Mouse (Mus musculus) brain, embryonic 14.5 days (tissue): ENCODE results near the gene Dab1.

Experiments used
- CTCF ChIP-seq: fragments of 200-500 bp; IDR thresholded peaks from 2 replicates; pipeline ENCODE4 v1.5.1; 2012; ENCODE audit warnings: inconsistent platforms, mild to moderate bottlenecking, moderate library complexity, borderline replicate concordance; ENCODE audit not compliant: insufficient read depth, insufficient read length; ENCODE audit errors: extremely low read depth
- POLR2A ChIP-seq: fragments of 200-500 bp; IDR thresholded peaks from 2 replicates; pipeline ENCODE4 v1.6.1; 2012; ENCODE audit warnings: mild to moderate bottlenecking, inconsistent platforms, borderline replicate concordance; ENCODE audit not compliant: poor library complexity, insufficient read depth, insufficient read length, severe bottlenecking; ENCODE audit errors: extremely low read depth

DNA sequence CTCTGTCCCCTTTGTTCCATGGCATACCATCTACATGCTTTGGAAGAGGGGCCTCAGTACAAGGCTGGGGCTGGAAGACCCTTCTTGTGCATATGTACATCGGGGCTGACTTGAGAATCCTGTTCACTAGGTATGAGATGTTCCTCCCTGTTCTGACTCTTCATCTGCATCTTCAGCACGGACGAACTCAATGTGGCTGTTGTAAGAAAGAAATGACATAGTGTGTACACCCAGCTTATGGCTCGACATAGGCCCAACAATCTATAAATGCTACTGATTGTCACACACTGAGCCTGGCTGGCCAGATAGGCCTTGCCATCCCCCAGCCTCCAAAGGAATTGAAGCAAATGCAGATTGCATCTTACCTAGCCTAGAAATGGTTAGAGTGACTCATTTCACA lies 817.3 kb downstream of the Dab1 start:
- TF ChIP-seq CTCF (no peak), POLR2A (no peak)
